Mouse (Mus musculus) ES-E14 (cell line): ENCODE measurements around the gene Vta1.

Experiments
- CHD2 ChIP-seq: IDR thresholded peaks from 2 replicates; pipeline ENCODE4 v1.6.1; 2014; ENCODE audit warnings: mild to moderate bottlenecking, low read depth, low read length, inconsistent platforms
- HCFC1 ChIP-seq: IDR thresholded peaks from 2 replicates; pipeline ENCODE4 v1.6.1; 2012; ENCODE audit warnings: low read length, inconsistent platforms, borderline replicate concordance; ENCODE audit not compliant: insufficient read depth
- ZC3H11A ChIP-seq: IDR thresholded peaks from 2 replicates; pipeline ENCODE4 v1.6.1; 2012; ENCODE audit warnings: low read depth, mild to moderate bottlenecking, inconsistent platforms, low read length, borderline replicate concordance
- ZNF384 ChIP-seq: IDR thresholded peaks from 2 replicates; pipeline ENCODE4 v1.6.1; 2012; ENCODE audit warnings: low read depth, low read length, inconsistent platforms

DNA sequence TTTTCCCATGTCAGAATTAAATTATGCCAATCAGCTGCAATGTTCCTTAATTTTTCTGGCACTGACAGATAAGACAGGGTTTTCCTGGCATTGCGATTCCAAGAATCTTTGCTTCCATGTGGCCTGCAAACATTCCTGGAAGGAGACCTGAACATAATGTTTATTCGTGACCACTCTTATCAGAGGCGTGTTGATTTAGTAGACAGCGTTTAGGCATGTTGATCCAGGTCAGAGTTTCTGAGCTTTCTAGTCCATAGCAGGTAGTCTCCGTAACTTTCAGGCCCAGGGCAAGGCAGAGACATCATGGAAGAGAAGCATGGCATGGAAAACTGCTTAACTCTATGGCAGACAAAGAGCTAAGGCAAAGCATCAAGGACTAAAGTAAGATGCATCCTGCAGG lies 97.8 kb downstream of the Vta1 start:
- TF ChIP-seq HCFC1, result no peak
- TF ChIP-seq ZNF384, result no peak
- no peak for TF ChIP-seq CHD2
- TF ChIP-seq ZC3H11A, result no peak
